Mouse (Mus musculus): ENCODE measurements around the gene Cd79b. TPM values are rescaled to one million over a fixed set of nuclear protein-coding genes. Genes with fewer than 3 reads are reported as not detected.
"Not testable (repeated sequence)": the region's sequence is repeated elsewhere in the genome, so short reads cannot be mapped to it uniquely, and the experiment has no call there.

Gene Cd79b
- polyA plus RNA-seq (2015; fragmentation: Nextera tagmentation; extraction: Ambion mirVana), result 1.2 and 1.4 TPM in 2 replicates

DNA sequence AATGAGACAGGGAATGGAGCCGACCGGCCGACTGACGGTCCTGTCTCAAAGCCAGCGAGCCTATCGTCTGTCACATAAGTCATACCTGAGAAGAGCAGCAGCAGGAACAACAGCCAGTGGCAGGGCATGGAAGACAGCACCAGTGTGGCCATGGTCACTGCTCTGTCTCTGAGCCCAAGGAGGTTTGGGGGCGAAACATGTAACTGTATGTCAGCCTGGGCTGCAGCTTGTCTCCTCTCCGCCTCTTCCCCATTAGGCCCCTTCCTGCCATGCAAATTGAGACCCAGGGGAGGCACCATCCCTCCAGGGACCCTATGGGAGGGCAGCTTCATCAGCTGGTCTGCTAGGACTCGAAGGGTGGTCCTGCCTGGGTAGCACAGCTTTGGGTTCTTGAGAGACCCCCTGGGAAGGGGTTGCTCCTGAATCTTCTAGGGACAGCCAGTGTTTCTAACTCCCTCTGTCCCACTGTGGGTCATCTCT is at the start of gene Cd79b:
Gene Cd79b, minus strand, starts transcription at position 430 of the 480 bp plus-strand sequence.
- ATAC-seq (ENCODE audit: low FRiP score), result no peak
- 75% methylated on average over 9 of the region's 9 CpGs for WGBS
- Histone ChIP-seq H3K27me3 (no peaks in the 10 kb centered on the region; the same call in 1 of the 2 replicates), H3K4me1 (replicated peaks) (no peaks in the 10 kb centered on the region), H3K4me2 (no peak within 1 kb of the TSS), H3K36me3 (no peaks in the 10 kb centered on the region), H3K9me3 (no peaks in the 10 kb centered on the region), H3K4me3 (no peak within 1 kb of the TSS), H3K9ac (no peak within 1 kb of the TSS), H3K27ac (no peak within 1 kb of the TSS)

DNA sequence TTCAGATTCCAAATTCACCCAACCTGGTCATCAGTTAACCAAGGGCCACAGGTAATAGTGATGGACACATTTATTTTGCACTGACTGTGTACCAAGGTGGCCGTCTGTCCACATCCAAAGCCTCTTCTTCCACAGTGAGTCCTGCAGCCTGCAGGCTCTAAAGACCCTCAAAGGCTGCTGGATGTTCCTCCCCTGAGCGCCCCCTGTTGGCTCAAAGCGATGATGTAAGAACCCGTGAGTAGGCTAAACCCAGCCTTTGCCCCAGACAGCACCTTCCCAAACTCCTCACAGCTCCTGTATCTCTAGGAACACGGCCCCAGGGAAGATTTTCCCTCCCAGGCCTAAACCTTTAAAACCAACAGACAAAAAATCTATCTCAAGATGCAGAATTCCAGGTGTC is 44.8 kb upstream of the Cd79b start:
- Histone ChIP-seq H3K4me3 (no peak overlapping the region), H3K27ac (no peak overlapping the region), H3K9me3 (no peaks in the 10 kb centered on the region), H3K27me3 (no peaks in the 10 kb centered on the region), H3K4me2 (no peak overlapping the region), H3K9ac (no peak overlapping the region), H3K4me1 (replicated peaks) (0 out of 2 replicates have a peak, but pooled peaks cover 1% of the 10 kb centered on the region), H3K36me3 (no peaks in the 10 kb centered on the region)
- WGBS, result 21% methylated on average over 5 of the region's 5 CpGs
- no peak for ATAC-seq (ENCODE audit: low FRiP score)

DNA sequence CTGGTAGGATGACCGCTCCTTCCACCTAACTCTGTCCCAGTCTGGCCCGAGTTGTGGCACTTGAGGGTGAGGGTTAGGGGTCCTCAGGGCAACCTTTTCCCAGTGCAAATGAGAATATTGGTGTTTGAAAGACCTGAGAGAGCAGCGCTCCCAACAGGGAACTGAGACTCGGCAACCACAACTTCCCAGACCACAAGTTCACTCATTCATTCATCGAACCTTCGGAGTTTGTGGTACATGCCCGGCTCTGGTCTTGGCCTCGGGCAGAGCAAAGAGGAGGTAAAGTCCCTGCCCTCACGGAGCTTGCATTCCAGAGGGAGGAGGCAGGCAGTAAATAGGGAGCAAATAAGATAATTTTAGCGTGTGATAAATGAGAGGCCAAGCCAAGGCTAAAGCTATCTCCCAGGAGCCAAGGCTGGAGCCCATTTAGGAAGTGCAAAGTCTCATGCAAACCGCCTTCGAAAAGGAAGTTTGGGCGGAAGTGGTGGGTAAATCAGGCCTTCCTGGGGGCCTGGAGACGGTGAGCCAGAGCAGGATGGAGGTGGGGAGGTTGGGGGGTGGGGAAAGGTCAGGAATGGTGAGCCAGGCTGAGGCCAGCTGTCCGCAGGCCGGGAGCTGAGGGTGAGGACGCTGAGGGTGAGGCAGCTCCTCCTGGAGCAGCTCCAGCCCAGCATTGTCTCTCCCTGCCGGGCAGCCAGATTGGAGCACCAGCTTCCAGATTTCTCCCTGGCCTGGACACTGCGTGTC is 41.0 kb upstream of the Cd79b start:
- Histone ChIP-seq H3K27me3 (no peaks in the 10 kb centered on the region), H3K36me3 (no peaks in the 10 kb centered on the region), H3K4me2 (no peak overlapping the region), H3K4me1 (replicated peaks) (no peaks in the 10 kb centered on the region), H3K9me3 (no peaks in the 10 kb centered on the region), H3K27ac (no peak overlapping the region), H3K4me3 (no peak overlapping the region), H3K9ac (no peak overlapping the region)
- WGBS, result 77% methylated on average over 19 of the region's 19 CpGs
- no peak for ATAC-seq (ENCODE audit: low FRiP score)

DNA sequence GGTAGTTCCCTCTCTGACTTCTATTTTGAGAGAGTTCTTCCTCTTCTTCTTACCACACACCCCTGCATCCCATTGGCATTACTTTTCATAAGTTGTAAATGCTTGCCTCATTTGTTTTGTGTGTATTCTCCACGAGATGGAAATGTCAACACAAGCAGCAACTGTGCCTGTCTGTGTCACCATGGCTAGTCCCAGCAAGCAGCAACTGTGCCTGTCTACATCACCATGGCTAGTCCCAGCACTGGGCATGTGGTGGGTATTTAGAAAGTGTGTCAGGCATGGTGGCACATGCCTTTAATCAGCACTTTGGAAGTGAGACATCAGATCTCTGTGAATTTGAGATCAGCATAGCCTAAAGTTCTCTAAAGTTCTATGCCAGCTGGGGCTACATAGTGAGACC is 39.6 kb upstream of the Cd79b start:
- WGBS, result 56% methylated on average over 1 of the region's 1 CpGs
- H3K27ac ChIP-seq, result no peak overlapping the region
- ATAC-seq (ENCODE audit: low FRiP score), result no peak
- no peaks in the 10 kb centered on the region for H3K9me3 ChIP-seq
- H3K36me3 ChIP-seq, result no peaks in the 10 kb centered on the region
- no peak overlapping the region for H3K4me2 ChIP-seq
- H3K27me3 ChIP-seq, result no peaks in the 10 kb centered on the region
- no peak overlapping the region for H3K4me3 ChIP-seq
- H3K4me1 ChIP-seq (replicated peaks), result no peaks in the 10 kb centered on the region
- no peak overlapping the region for H3K9ac ChIP-seq

DNA sequence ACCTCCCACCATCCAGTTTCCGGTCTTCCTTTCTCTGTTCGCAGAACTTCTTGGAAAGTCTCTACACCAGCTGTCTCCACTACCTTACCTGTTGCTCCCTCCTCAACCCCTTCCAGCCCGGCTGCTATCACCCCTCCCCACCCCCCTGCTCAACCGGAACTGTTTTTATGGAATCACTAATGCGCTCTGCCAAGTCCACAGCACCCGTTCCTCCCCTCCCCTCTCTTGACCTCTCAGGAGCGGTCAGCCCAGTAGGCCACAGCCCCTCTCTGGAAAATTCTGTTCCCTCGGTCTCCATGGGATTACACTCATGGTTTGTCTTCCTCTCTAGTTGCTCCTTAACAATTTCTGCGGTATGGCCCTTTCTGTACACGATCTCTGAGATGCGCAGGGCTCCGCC is 38.6 kb upstream of the Cd79b start, which contains the start of gene Scn4a:
Gene Scn4a, minus strand, starts transcription at position 101 of the 400 bp plus-strand sequence.
- no peak for ATAC-seq (ENCODE audit: low FRiP score)
- no peaks in the 10 kb centered on the region for H3K27me3 ChIP-seq
- no peaks in the 10 kb centered on the region for H3K9me3 ChIP-seq
- WGBS, result 87% methylated on average over 12 of the region's 12 CpGs
- H3K4me2 ChIP-seq, result no peak within 1 kb of the TSS
- no peaks in the 10 kb centered on the region for H3K4me1 ChIP-seq (replicated peaks)
- no peak within 1 kb of the TSS for H3K27ac ChIP-seq
- H3K4me3 ChIP-seq, result no peak within 1 kb of the TSS
- H3K36me3 ChIP-seq, result no peaks in the 10 kb centered on the region
- no peak within 1 kb of the TSS for H3K9ac ChIP-seq

DNA sequence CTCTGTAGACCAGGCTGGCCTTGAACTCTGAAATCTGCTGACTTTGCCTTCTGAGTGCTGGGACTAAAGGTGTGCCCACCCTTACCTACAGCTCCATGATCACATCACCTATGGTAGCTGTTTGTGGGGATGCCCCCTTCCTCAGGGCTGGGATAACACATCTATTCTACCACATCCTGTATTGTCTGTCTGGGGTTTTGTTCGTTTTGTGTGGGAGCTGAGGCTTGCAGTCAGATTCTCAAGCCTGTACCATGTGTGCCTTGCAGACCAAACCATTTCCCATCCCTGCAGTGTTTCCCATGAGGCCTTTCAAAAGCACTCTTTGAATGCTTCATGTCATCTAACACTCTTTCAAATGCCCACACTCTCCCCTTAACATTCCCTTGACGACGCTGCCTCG is 37.4 kb upstream of the Cd79b start:
- Histone ChIP-seq H3K27me3 (no peaks in the 10 kb centered on the region), H3K4me2 (no peak overlapping the region), H3K9ac (no peak overlapping the region), H3K9me3 (no peaks in the 10 kb centered on the region), H3K4me3 (no peak overlapping the region), H3K4me1 (replicated peaks) (no peaks in the 10 kb centered on the region), H3K36me3 (no peaks in the 10 kb centered on the region), H3K27ac (no peak overlapping the region)
- no peak for ATAC-seq (ENCODE audit: low FRiP score)
- WGBS, result 79% methylated on average over 4 of the region's 4 CpGs

DNA sequence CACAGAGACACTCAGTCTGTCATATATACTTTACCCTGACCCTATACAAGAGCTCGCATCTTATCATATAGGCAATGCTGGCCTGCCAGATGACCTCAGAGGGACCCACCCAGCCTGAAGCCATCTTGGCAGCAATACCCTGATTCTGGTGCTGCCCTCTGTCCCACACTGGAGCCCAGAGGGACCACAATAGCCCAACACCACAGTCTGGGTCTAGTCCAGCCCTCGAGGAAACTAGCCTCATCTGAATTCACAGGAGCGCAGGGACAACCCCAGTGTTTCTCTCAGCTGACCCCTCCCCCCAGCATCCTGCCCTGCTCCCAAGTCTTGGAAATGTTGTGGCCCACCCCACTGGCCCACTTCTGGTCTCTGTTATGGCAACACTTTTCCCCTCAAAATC is 36.7 kb upstream of the Cd79b start:
- Histone ChIP-seq H3K27ac (no peak overlapping the region), H3K4me3 (no peak overlapping the region), H3K36me3 (no peaks in the 10 kb centered on the region), H3K27me3 (no peaks in the 10 kb centered on the region), H3K9ac (no peak overlapping the region), H3K4me2 (no peak overlapping the region), H3K4me1 (replicated peaks) (no peaks in the 10 kb centered on the region), H3K9me3 (no peaks in the 10 kb centered on the region)
- WGBS, result 63% methylated on average over 3 of the region's 3 CpGs
- ATAC-seq (ENCODE audit: low FRiP score), result no peak

DNA sequence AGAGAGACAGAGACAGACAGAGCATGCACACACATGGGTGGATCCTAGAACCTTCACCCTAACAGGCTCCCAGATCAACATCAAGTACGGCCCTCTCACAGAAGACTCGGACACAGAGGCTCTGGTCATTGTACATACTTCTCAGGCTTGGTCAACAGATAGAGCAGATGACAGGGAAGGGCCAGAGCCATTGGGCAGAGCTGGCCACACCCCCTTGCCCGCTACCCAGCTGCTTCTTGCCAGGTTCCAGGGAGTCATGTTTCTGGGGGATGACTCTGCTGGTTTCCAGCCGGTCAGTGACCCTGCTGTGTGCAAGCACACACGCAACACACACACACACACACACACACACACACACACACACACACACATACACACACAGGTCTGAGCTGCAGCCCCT is 36.3 kb upstream of the Cd79b start:
- no peak overlapping the region for H3K9ac ChIP-seq
- ATAC-seq (ENCODE audit: low FRiP score), result no peak
- no peaks in the 10 kb centered on the region for H3K27me3 ChIP-seq
- H3K9me3 ChIP-seq, result no peaks in the 10 kb centered on the region
- WGBS, result 70% methylated on average over 5 of the region's 5 CpGs
- H3K36me3 ChIP-seq, result no peaks in the 10 kb centered on the region
- no peak overlapping the region for H3K4me2 ChIP-seq
- no peak overlapping the region for H3K4me3 ChIP-seq
- no peaks in the 10 kb centered on the region for H3K4me1 ChIP-seq (replicated peaks)
- H3K27ac ChIP-seq, result no peak overlapping the region

DNA sequence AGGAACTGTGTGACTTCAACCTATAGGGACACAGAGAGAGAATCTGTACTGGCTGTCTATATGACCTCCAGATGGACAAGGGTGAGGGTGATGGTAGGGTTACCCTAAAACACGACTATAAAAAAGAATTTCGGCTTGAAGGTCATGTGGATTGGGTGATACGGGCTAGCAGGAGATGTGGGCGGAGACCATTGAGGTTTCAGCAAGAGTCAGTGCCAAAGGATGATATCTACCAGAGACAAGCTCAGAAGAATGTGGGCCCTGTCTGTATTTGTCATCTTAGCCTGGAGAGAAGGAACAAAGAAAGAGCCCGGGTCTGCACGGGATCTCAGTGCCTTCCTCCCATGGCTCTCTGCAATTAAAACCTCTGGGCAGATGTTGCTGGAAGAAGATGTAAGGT is 35.2 kb upstream of the Cd79b start:
- Histone ChIP-seq H3K36me3 (no peaks in the 10 kb centered on the region), H3K4me1 (replicated peaks) (no peaks in the 10 kb centered on the region; the same call in 1 of the 2 replicates), H3K4me2 (no peak overlapping the region), H3K9ac (no peak overlapping the region), H3K27me3 (no peaks in the 10 kb centered on the region), H3K9me3 (no peaks in the 10 kb centered on the region), H3K4me3 (no peak overlapping the region), H3K27ac (no peak overlapping the region)
- 86% methylated on average over 6 of the region's 6 CpGs for WGBS
- no peak for ATAC-seq (ENCODE audit: low FRiP score)

DNA sequence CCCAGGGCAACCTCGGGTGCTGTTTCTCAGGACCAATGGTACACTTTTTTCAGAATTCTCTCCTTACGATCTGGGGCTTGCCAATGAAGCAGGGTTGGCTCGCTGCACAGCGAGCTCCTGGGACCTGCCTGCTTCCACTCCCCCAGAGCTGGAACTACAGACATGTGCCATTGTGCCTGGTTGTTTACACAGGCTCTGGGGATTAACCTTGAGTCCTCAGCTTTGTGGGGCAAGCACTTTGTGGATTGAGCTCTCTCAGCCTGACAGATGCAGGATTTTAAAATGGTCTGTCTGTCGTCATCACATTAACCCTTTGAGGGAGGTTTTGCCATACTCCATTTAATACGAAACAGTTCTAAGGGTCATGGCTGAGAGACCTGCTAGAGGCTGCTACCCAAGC is 30.3 kb upstream of the Cd79b start:
- Histone ChIP-seq H3K9ac (no peak overlapping the region), H3K4me1 (replicated peaks) (no peaks in the 10 kb centered on the region; the same call in 1 of the 2 replicates), H3K4me2 (no peak overlapping the region), H3K27me3 (no peaks in the 10 kb centered on the region), H3K9me3 (no peaks in the 10 kb centered on the region), H3K27ac (no peak overlapping the region), H3K36me3 (no peaks in the 10 kb centered on the region), H3K4me3 (no peak overlapping the region)
- ATAC-seq (ENCODE audit: low FRiP score), result no peak
- WGBS, result 59% methylated on average over 6 of the region's 6 CpGs

DNA sequence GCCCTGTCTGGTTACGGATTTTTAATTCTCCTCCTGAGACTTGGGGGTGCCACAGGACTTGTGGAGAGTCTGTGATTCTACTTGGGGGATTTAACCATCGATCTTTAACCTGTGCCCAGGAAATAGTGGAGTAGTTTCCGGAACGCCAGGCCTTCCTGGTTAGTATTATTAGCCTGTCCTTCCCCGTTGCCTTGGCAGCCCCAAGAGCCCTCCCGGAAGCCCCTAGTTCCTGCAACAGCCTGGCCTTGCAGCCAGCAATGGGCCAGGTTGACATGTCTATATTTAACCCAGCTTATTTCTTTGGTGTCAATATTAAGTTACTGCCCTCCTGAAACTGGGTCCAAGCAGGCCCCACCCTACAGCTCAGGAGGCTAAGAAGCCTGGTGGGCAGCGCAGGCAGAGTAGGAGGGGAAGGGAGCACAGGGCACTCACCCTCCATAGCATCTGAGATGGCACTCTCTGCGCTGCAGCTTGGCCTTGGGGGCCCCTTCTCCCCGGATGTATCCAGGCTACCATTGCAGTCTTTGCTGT is 26.5 kb upstream of the Cd79b start:
- H3K36me3 ChIP-seq, result no peaks in the 10 kb centered on the region
- no peak overlapping the region for H3K4me2 ChIP-seq
- H3K4me3 ChIP-seq, result no peak overlapping the region
- 80% methylated on average over 9 of the region's 9 CpGs for WGBS
- no peak for ATAC-seq (ENCODE audit: low FRiP score)
- no peak overlapping the region for H3K27ac ChIP-seq
- H3K9ac ChIP-seq, result no peak overlapping the region
- H3K9me3 ChIP-seq, result no peaks in the 10 kb centered on the region
- H3K27me3 ChIP-seq, result no peaks in the 10 kb centered on the region
- peaks cover 3% of the 10 kb centered on the region; the same call in 1 of the 2 replicates for H3K4me1 ChIP-seq (replicated peaks)

DNA sequence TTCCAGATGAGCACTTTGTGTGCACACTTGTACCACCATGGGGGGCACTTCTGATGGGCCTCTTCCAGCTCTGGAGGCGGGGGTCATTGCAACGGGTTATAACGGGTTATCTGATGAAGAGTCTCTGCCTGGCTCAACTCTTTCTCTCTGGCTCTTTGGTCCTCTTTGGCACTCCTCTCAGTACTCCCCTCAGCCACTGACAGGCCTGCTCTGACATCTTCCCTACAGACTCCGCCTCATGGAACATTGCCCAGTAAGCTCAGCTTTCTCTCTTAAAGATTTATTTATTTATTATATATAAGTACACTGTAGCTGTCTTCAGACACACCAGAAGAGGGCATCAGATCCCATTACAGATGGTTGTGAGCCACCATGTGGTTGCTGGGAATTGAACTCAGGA is 24.8 kb upstream of the Cd79b start:
- not testable (repeated sequence) for ATAC-seq (ENCODE audit: low FRiP score); H3K9me3 ChIP-seq
- 94% methylated on average over 4 of the region's 4 CpGs for WGBS

DNA sequence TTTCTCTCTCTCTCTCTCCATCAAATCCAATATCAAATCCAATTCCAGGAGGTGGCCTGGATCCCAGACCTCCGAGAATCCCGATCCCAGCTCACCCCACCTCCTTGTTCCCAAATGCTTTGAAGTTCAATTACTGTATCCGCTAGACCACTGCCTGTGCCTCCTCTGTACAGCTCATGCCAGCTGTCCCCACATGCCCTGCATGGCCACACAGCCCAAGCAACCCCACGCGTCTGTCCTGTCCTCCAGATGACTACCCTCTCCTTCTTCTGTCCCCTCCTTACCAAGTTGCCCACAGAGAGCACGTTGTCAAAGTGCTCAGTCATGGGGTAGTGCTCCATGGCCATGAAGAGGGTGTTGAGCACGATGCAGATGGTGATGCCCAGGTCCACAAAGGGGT is 24.3 kb upstream of the Cd79b start:
- Histone ChIP-seq H3K27ac (no peak overlapping the region), H3K4me1 (replicated peaks) (0 out of 2 replicates have a peak, but pooled peaks cover 3% of the 10 kb centered on the region), H3K27me3 (no peaks in the 10 kb centered on the region), H3K36me3 (no peaks in the 10 kb centered on the region), H3K9ac (no peak overlapping the region), H3K9me3 (no peaks in the 10 kb centered on the region), H3K4me3 (no peak overlapping the region), H3K4me2 (no peak overlapping the region)
- ATAC-seq (ENCODE audit: low FRiP score), result no peak
- WGBS, result 88% methylated on average over 7 of the region's 7 CpGs

More for the DNA sequence above, 24.8 kb upstream of the Cd79b start:
- H3K4me3 ChIP-seq; H3K9ac ChIP-seq; H3K4me1 ChIP-seq (replicated peaks); H3K27ac ChIP-seq; H3K27me3 ChIP-seq; H3K36me3 ChIP-seq; H3K4me2 ChIP-seq: not testable (repeated sequence)
